Mouse (Mus musculus) urinary bladder, postnatal 10 days (tissue): ENCODE data around the gene Htr5a.

Experiments
- DNase-seq: peaks from one replicate; pipeline ENCODE4 v3.0.0; 2022; ENCODE audit warnings: low spot score

The Htr5a gene

GRCm38 (mm10) chr5:27888080-27888479 is 46.1 kb downstream of the Htr5a start:
- DNase-seq = no peak

- DNase-seq = no peak
These were observed 54.0 kb downstream of the Htr5a start for GRCm38 (mm10) chr5:27895961-27896360.

GRCm38 (mm10) chr5:27899756-27900155 is 57.8 kb downstream of the Htr5a start:
- DNase-seq = no peak

GRCm38 (mm10) chr5:27900186-27900585 is 58.2 kb downstream of the Htr5a start:
- DNase-seq = no peak
